Mouse (Mus musculus) left cerebral cortex, adult 2 months (tissue): ENCODE data around the gene Grn. TPM values are rescaled to one million over a fixed set of nuclear protein-coding genes. Genes with fewer than 3 reads are reported as not detected.
"Not testable (repeated sequence)": the region's sequence is repeated elsewhere in the genome, so short reads cannot be mapped to it uniquely, and the experiment has no call there.

Experiments
- DNase-seq, 2 experiments: peaks; one replicate each; pipeline ENCODE4 v3.0.0; 2021 to 2022; ENCODE audit warnings: low spot score in 2 of 2, mixed read lengths in 1 of 2; ENCODE audit errors: extremely low spot score in 1 of 2
- H3K27ac ChIP-seq: fragments of 200-600 bp; 2 replicates; pipeline ENCODE4 v1.8.1; 2022
- H3K4me3 ChIP-seq: fragments of 200-600 bp; 2 replicates; pipeline ENCODE4 v1.8.1; 2022
- CTCF ChIP-seq: fragments of 200-600 bp; IDR thresholded peaks from 2 replicates; pipeline ENCODE4 v1.8.1; 2022; ENCODE audit warnings: antibody characterized with exemption, mild to moderate bottlenecking, moderate library complexity
- intact Hi-C: fragments of 180-260 bp; cut with DNase I; formaldehyde crosslinking; loops from one replicate; pipeline ENCODE4 v1.15.1; 2025
- long read RNA-seq, 2 experiments: library from polyadenylated mRNA; stranded (forward); transcript quantifications; one replicate each; pipeline ENCODE4 v2.0.0; 2021; ENCODE audit warnings: borderline mapping rate in 2 of 2
- total RNA-seq, 2 experiments: library from RNA; stranded (reverse); gene quantifications; 2 replicates each; pipeline ENCODE4 v1.2.3; 2021

Gene Grn
- total RNA-seq: 10 to 100 TPM; 58.1 to 66.2 TPM
- long read RNA-seq, experiment 1, transcript Grn-201 (13 exons, 2,340 nt): major isoform, 37 of 55 reads
- long read RNA-seq, experiment 1, partial matches to known transcripts: 12 of 55 reads
- long read RNA-seq, experiment 1, other reads (novel, unspliced or antisense): 6 of 55 reads
- long read RNA-seq, experiment 2, transcript Grn-201 (13 exons, 2,340 nt): major isoform, 26 of 35 reads
- long read RNA-seq, experiment 2, partial matches to known transcripts: 5 of 35 reads
- long read RNA-seq, experiment 2, other reads (novel, unspliced or antisense): 4 of 35 reads

DNA sequence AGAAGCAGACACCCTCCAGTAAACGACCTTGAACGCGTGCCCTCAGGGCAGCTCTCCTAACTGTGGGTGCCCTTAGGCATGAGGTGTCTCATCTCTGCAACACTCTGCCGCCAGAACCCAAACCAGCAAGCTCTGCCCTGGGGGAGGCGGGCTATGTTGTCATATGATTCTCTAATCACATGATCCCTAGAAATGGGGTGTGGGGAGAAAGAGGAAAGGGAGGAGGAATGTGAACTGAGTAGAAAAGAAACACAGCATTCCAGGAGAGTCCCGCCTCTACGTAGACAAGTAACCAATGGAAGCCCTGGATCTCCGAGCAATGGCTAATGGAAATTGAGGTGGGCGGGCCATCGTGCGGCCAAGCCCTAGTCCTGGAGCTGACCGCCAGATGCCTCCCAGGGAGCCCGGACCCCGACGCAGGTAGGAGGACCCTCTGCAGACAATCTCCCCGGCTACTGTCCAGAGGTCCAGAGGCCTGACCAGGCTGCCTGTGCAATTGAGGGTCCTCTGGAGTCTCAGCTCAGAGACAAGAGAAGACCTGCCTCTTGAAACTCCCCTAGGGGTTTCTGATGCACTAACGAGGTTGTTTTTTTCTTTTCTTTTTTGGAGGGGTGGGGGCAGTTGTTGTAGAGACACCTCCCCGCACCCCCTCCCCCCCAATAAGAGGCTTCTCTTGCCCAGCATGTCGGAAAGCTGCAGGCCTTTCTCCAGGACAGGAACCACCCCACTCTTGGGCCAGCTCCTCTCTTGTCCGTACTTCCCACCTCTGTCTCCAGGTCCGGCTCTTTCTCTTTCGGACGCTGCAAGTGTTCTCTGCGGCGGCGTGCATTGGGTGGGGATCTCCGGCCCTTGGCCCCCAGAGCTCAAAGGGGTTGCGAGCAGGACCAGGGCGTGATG lies at the start of gene Grn:
Gene Grn (plus strand): TSS at position 195 of the 897 bp plus-strand sequence.
- no peak for TF ChIP-seq CTCF
- H3K27ac ChIP-seq: peak within 1 kb of the TSS; percentile 92
- peak within 1 kb of the TSS; percentile 67 for H3K4me3 ChIP-seq
- intact Hi-C loops: loop anchor here (1.0 to 10.0 kb wide), 4 partner anchors 20 to 236 kb away; no protein-coding TSS in a partner anchor
- peak; percentile 81 to 89 for DNase-seq

DNA sequence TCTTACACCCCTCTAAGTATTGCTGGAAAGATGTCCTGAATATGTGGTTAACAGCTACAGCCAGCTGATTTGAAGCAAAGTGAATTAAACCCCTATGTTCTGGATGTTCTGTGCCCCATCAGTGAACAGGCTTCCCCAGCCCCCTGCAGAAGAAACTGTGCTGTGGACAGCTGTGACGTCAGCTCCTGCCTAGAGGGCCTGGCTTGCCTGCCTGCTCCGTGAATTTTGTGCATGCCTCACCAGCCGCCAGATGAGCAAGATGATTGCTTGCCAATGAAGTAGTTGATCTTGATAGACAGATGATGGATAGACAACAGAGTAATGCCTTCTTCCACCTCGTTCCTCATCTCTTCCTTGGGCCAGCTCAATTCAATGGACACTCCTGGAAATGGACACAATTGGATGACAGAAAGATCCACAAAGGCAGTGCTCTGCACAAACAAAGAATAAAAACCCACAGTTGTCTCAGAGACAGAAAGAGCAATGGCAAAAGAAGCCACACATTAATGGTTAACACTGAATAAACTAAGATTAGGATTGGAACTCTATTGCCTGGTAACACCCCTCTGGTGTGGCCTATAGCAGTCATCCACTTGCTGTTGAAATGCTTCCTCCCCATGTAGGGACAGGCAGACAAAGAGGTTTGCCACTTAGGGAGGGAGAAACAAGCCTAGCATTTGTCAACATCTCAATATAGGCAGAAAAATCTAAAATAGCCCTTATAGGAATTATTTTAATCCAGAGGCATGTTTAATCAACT lies 48.6 kb upstream of the Grn start:
- no peak overlapping the region for H3K27ac ChIP-seq
- no peak for TF ChIP-seq CTCF
- intact Hi-C loops: no loop called here
- no peak for DNase-seq
- no peak overlapping the region for H3K4me3 ChIP-seq

DNA sequence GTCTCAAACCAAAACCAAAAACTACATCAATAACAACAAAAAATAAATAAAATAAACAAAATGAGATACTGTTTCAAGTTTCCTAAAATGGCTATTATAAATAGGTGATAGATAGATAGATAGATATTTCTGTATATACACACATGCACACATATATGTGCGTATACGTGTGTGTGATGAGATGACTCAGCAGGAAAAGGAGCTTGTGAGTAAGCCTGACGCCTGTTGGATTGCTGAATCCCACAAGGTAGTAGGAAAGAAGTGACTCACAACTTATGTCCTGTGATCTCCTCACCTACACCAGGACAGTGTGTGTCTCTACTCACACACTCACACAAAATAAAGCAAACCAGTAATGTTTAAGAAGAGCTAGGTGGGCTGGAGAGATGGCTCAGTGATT lies 47.3 kb upstream of the Grn start:
- Histone ChIP-seq H3K27ac (no peak overlapping the region), H3K4me3 (no peak overlapping the region)
- no peak for TF ChIP-seq CTCF
- intact Hi-C loops: no loop called here
- no peak for DNase-seq

DNA sequence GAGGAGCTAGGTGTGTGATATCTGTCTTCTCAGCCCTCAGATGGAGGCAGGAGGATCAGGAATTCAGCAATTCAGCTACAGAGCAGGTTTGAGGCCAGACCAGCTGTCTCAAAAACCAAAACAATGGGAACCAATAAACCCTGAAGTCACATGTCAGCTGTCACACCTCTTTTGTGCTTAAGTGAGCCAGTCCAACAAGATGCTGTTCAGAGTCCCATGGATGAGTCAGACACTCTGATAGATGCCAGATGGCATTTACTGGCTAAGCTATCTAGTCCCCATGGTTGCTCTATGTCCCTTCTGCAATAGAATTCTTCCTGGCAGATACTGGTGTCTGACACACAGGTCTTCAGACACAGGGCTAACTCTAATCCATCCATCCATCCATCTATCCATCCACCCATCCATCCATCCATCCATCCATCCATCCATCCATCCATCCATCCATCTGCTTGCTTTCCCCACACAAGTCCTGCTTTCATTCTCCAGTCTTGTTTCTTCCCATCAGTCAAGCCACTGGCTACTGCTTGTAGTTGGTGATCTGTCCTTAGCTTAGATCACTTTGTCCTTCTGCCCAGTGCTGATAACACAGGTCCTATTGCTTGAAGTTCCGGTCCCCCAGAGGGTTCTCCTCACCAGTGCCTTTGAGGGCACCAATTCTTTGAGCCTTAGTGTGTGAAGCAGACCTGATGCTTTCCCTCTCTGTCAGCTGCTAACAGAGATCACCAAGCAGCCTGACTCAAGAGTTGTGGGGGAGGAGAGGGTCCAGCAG lies 46.6 kb upstream of the Grn start:
- no peak for TF ChIP-seq CTCF
- DNase-seq: no peak
- no peak overlapping the region for H3K4me3 ChIP-seq
- peak overlapping the region; percentile 36 for H3K27ac ChIP-seq
- intact Hi-C loops: no loop called here

DNA sequence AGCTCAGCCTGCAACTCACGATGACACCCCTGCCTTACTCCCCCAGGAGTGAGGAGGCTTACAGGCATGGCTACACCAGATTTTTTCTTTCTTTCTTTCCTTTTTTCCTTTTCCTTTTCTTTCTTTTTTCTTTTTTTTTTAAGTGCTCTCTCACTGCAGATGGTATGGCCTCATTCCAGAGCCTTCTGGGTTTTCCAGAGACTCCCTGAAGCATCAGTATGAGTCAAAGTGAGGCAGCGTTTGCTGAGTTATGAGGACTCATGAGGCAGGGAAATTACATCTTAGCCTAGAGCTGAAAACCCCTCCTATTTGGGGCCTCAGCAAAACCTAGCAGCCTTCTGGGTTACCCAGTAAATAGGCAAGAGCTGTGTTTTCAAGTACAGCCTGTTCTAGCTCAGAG lies 45.7 kb upstream of the Grn start:
- H3K27ac ChIP-seq: peak overlapping the region; percentile 36
- no peak overlapping the region for H3K4me3 ChIP-seq
- DNase-seq: no peak
- no peak for TF ChIP-seq CTCF
- intact Hi-C loops: no loop called here

DNA sequence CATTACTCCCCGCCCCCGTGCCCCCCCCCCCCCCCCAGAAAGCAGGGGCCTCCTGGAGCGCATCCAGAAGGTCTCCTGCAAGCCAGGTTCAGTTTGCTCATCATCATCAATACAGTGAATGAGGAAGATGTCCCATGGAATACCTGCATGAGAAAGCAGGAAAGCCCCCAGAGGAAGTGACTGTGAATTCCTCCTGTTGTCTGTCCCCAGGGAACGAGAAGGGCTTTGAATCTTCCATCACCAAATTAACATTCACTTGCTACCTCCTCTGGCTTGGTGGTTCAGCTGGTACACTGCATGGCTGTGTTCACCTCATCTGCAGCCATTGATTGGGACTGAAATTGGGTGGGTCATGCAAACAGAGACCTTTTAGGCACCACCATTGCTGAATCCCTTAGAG lies 45.0 kb upstream of the Grn start:
- intact Hi-C loops: no loop called here
- no peak for DNase-seq
- H3K4me3 ChIP-seq: no peak overlapping the region
- no peak overlapping the region for H3K27ac ChIP-seq
- TF ChIP-seq CTCF: no peak

DNA sequence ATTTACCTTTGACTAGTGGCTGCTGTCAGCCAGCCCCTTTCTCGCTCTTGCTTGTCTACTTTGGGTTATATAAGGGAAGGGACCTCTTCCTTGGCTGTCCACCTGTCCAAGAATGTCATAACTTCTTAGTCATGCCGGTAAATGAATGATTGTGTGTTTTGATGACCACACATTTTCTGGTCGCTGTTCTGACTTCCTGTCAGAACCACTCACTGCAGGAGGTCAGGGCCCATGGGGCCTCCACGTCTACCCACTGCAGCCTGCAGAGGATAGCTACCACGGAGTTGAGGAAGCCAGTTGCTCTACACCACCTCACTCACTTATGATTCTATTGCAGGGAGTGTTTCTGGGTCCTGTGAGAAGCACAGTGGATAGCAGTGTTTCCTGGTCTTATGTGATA lies 44.0 kb upstream of the Grn start:
- no peak overlapping the region for H3K27ac ChIP-seq
- TF ChIP-seq CTCF: no peak
- no peak for DNase-seq
- intact Hi-C loops: no loop called here
- no peak overlapping the region for H3K4me3 ChIP-seq

DNA sequence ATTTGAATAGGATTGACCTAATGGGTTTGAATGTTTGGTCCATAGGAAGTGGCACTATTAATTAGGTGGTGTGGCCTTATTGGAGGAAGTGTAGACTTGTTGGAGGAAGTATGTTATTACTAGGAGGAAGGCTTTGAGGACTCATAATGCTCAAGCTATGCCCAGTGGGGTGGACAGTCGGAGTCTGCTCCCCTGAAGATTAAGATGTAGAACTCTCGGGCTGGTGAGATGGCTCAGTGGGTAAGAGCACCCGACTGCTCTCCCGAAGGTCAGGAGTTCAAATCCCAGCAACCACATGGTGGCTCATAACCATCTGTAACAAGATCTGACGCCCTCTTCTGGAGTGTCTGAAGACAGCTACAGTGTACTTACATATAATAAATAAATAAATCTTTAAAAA lies 40.7 kb upstream of the Grn start:
- intact Hi-C loops, H3K4me3 ChIP-seq, DNase-seq, H3K27ac ChIP-seq: not testable (repeated sequence)

DNA sequence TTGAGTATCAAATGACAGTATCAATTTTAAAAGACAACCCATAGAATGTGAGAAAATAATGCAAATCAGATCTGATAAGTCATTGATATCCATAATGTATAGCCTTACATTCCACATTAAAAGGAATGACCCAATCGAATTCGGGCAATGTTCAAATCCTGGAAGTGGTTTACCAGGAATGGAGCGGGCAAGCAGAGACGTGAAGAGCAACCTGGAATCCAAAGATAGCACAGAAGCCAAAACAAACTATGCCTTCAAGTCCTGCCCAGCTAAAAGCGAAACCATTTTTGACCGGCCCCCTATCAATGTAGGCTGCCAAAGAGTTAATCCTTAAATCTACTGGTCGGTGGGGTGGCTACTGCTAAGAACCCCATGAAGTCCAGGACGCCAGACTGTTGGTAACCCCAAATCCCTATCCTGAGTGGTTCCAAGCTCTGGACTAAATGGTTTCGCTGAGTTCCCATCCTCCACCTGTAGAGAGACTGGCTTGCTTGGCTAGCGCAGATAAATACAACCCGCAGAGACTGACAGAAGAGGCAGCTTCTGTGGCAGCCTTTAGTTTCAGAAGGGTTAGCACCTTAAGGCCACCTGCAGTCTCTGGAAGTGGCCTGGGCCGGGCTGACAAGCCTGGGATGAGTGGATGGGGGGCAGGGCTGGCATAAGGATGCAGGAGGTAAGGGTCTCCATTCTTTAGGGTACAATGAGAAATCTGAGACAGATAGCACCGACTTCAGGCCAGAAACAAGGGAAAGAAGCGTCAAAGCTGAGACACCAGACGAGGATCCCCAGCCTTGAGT lies 37.5 kb upstream of the Grn start:
- intact Hi-C loops: loop anchor here (1.0 to 2.0 kb wide), 3 partner anchors 16 to 72 kb away; no protein-coding TSS in a partner anchor
- TF ChIP-seq CTCF: no peak
- peak overlapping the region; percentile 90 for H3K27ac ChIP-seq
- DNase-seq: no peak
- peak overlapping the region; percentile 88 for H3K4me3 ChIP-seq

DNA sequence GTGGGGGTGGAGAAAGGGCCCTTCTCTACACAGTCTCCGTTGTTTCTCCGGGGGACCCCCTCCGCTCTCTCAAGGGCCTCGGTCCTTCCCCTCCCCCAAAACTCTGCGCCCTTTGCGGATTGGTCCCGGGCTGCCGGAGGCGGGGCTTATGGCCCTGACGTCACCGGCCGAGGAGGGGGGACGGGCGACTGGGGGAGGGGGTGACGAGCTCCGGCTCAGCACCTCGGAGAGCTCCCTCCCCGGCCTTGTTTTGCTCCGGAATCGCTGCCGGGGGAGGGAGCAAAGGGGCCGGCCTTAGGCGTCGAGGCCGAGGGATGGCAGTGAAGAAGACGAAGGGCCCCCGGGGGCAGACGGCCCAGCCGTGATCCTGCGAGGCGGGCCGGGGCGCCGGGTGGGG lies 36.9 kb upstream of the Grn start, which contains the start of gene Rundc3a:
Gene Rundc3a (plus strand): TSS at position 166 of the 397 bp plus-strand sequence.
- TF ChIP-seq CTCF: no peak
- Histone ChIP-seq H3K4me3 (peak within 1 kb of the TSS; percentile 88), H3K27ac (peak within 1 kb of the TSS; percentile 98)
- intact Hi-C loops: loop anchor here (1.0 to 2.0 kb wide), 3 partner anchors 16 to 73 kb away; no protein-coding TSS in a partner anchor
- peak; percentile 96 to 97 for DNase-seq
